Mouse (Mus musculus): ENCODE results near the gene Gm45716. TPM values are rescaled to one million over a fixed set of nuclear protein-coding genes. Genes with fewer than 3 reads are reported as not detected.

Gm45716 gene
- polyA plus RNA-seq, 1 experiment from 2014 or later, result 54.6 TPM

DNA sequence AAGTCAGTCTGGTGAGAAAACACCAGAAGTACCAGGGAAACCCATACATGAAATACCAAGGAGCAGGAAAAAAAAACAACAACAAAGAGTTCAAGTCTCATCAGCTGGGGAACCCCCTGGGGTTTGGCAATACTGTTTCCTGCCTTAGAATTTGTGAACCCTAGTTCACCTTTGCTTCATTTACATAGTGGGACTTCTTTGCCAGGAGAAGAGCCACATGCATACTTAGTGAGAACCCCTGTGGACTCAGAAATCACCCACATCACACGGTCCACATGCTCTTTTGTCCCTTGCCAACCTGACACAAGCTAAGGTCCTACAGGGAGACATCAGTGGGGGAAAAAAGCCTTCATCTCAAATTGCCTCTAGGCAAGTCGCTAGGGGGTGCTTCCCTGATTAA, 51.2 kb downstream of the Gm45716 start:
- Histone ChIP-seq H3K9me3 (replicated peaks) (no peaks in the 10 kb centered on the region), H3K36me3 (no peaks in the 10 kb centered on the region), H3K4me1 (replicated peaks) (peaks cover 7% of the 10 kb centered on the region; the same call in 1 of the 2 replicates), H3K4me3 (no peak overlapping the region), H3K9ac (no peak overlapping the region), H3K27me3 (no peaks in the 10 kb centered on the region), H3K27ac (no peak overlapping the region), H3K4me2 (no peak overlapping the region)
- WGBS, result 41% methylated on average over 2 of the region's 2 CpGs
- no peak for ATAC-seq (replicated peaks; ENCODE audit: insufficient number of reproducible peaks, insufficient read depth, low FRiP score, low read depth)

DNA sequence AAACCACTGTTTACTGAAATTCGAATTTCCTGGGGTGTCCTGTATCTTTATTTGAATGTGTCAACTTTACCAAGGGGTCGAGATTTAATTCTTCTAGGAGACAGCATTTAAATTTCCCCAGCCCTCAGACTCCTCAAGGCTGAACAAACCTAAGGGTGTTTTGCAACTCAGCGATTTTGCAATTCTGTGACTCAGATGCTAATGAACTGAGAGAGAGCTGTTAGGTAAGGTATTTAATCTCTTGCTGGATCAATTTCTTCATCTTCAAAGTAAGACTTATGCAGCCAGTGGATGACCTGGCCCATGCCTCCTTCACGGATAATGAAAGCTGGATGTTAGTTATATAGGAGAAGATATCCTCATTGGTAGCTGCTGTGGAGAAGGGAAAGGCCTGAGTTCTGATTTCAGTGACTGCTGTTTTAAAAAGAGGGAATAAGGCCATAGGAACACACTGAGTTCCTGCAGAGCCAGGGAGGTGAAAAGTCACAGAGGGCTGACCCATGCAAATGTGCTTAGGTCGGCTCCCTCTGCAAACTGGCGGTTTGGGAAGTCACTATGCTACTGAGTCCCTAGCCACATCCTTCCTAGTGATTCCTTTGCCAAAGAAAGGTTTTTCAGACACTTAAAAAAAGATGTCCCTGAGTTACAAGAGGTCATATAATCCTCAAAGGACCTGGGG, 53.3 kb downstream of the Gm45716 start:
- no peaks in the 10 kb centered on the region for H3K36me3 ChIP-seq
- no peak overlapping the region for H3K4me3 ChIP-seq
- no peak overlapping the region for H3K27ac ChIP-seq
- no peak overlapping the region for H3K9ac ChIP-seq
- H3K4me2 ChIP-seq, result no peak overlapping the region
- H3K27me3 ChIP-seq, result no peaks in the 10 kb centered on the region
- H3K9me3 ChIP-seq (replicated peaks), result no peaks in the 10 kb centered on the region
- ATAC-seq (replicated peaks; ENCODE audit: insufficient number of reproducible peaks, insufficient read depth, low FRiP score, low read depth), result no peak
- H3K4me1 ChIP-seq (replicated peaks), result peaks cover 7% of the 10 kb centered on the region; the same call in 1 of the 2 replicates
- WGBS, result 26% methylated on average over 6 of the region's 6 CpGs

DNA sequence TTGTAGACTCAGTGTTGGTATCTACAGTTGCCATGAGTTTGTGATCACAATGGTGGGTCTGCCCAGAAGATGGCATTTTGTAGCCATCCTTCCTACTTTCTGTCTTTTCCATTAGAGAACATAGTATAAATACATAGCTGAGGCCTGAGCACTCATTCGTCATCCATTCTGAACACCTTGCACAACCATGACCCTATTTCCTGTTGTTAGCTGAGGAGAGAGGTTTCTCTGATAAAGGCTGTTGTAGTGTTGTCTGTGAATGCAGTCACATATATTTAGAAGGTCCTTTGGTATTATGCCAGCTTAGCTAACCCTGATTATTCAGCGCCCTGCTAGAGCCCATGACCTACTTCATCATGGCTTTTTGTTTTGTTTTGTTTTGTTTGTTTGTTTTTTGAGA, 54.4 kb downstream of the Gm45716 start:
- Histone ChIP-seq H3K9me3 (replicated peaks) (no peaks in the 10 kb centered on the region), H3K4me2 (no peak overlapping the region), H3K27ac (no peak overlapping the region), H3K36me3 (no peaks in the 10 kb centered on the region), H3K4me3 (no peak overlapping the region), H3K4me1 (replicated peaks) (peaks cover 7% of the 10 kb centered on the region; the same call in 1 of the 2 replicates), H3K27me3 (no peaks in the 10 kb centered on the region), H3K9ac (no peak overlapping the region)
- 63% methylated on average over 2 of the region's 2 CpGs for WGBS
- ATAC-seq (replicated peaks; ENCODE audit: insufficient number of reproducible peaks, insufficient read depth, low FRiP score, low read depth), result no peak

DNA sequence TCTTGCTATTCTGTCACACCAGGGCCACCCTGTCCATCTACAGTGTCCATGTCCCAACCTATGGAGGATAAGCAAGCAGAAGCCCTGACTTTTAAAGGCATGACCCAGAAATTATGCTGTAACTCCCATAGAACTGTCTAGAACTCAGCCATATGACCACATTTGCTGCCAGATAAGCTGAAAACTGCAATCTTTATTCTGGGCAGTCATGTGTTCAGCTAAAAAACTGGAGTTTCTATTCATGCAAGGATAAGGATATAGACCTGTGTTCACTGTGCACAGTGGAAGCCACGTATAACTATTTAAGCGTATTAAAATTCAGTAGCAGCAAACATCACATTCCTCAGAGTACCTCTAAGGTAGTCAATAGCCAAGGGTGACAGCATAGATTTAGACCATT, 55.8 kb downstream of the Gm45716 start:
- Histone ChIP-seq H3K4me2 (no peak overlapping the region), H3K27me3 (no peaks in the 10 kb centered on the region), H3K4me3 (no peak overlapping the region), H3K9me3 (replicated peaks) (no peaks in the 10 kb centered on the region), H3K9ac (no peak overlapping the region), H3K4me1 (replicated peaks) (peaks cover 8% of the 10 kb centered on the region; the same call in 1 of the 2 replicates), H3K36me3 (no peaks in the 10 kb centered on the region), H3K27ac (no peak overlapping the region)
- ATAC-seq (replicated peaks; ENCODE audit: insufficient number of reproducible peaks, insufficient read depth, low FRiP score, low read depth), result no peak
- 92% methylated on average over 2 of the region's 2 CpGs for WGBS

GRCm38 (mm10) chr11:90245630-90246029, 58.1 kb downstream of the Gm45716 start:
- 70% methylated on average over 6 of the region's 6 CpGs for WGBS
- Histone ChIP-seq H3K4me2 (no peak overlapping the region), H3K27ac (no peak overlapping the region), H3K9ac (no peak overlapping the region), H3K27me3 (no peaks in the 10 kb centered on the region), H3K4me1 (replicated peaks) (peaks cover 11% of the 10 kb centered on the region; the same call in 1 of the 2 replicates), H3K4me3 (no peak overlapping the region), H3K9me3 (replicated peaks) (no peaks in the 10 kb centered on the region), H3K36me3 (no peaks in the 10 kb centered on the region)
- ATAC-seq (replicated peaks; ENCODE audit: insufficient number of reproducible peaks, insufficient read depth, low FRiP score, low read depth), result no peak

GRCm38 (mm10) chr11:90246676-90247075, 59.2 kb downstream of the Gm45716 start:
- Histone ChIP-seq H3K9ac (no peak overlapping the region), H3K27ac (no peak overlapping the region), H3K4me1 (replicated peaks) (peaks cover 7% of the 10 kb centered on the region), H3K4me3 (no peak overlapping the region), H3K36me3 (no peaks in the 10 kb centered on the region), H3K9me3 (replicated peaks) (no peaks in the 10 kb centered on the region), H3K4me2 (no peak overlapping the region), H3K27me3 (no peaks in the 10 kb centered on the region)
- WGBS, result 74% methylated on average over 4 of the region's 4 CpGs
- ATAC-seq (replicated peaks; ENCODE audit: insufficient number of reproducible peaks, insufficient read depth, low FRiP score, low read depth), result no peak

DNA sequence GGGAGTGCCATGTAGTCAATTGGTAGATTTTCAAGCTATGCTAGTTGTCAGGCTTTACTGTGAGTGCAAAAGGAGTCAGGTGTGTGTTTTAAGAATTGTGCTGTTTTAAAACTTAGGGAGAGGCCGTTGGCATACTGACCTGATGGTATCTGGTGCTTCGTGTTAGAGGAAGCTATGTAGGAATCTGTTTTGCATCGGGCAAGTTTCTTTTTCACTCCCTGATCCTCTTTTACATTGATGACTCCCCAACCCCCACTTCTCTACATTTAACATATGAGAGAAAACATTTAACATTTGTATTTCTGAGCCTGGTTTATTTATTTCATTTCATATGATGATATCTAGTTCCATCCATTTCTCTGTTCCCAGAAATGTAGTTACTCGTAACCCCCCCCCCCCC, 60.3 kb downstream of the Gm45716 start:
- no peak for ATAC-seq (replicated peaks; ENCODE audit: insufficient number of reproducible peaks, insufficient read depth, low FRiP score, low read depth)
- Histone ChIP-seq H3K4me2 (no peak overlapping the region), H3K4me1 (replicated peaks) (peaks cover 18% of the 10 kb centered on the region), H3K36me3 (no peaks in the 10 kb centered on the region), H3K27ac (no peak overlapping the region), H3K4me3 (no peak overlapping the region), H3K9me3 (replicated peaks) (no peaks in the 10 kb centered on the region), H3K9ac (no peak overlapping the region), H3K27me3 (no peaks in the 10 kb centered on the region)
- WGBS, result 48% methylated on average over 4 of the region's 4 CpGs

DNA sequence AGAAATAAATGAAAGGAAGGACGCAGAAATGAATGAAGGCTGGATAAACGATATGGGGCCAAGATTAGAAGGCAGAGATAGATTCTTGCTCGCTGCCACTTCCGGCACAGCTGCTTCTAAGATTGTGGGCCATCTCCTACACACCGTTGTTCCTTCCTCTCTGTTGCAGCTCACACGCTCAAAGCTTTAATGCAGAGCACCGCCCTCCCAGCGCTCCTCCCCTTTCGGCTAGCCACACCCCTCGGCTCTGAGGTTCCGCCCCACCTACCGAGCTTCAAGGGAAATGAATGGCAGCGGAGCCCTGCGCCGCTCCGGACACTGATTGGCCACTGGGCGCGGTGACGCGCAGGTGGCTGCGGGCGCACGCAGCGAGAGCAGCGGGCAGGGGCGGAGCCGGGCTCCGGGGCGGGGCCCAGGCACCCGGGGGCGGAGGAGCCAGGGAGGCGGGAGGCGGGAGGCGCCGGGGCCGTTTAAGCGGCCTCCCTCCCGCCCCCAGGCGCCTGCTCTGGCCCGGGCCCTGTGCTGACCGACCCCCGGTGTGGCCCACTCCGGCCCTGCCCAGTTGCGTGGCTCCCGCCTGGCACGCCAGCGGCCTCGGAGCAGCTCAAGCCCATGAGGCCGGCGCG, 61.7 kb downstream of the Gm45716 start, which contains the start of gene Mmd:
Gene Mmd (plus strand): TSS at position 432 of the 626 bp plus-strand sequence.
- H3K27me3 ChIP-seq, result no peaks in the 10 kb centered on the region
- H3K36me3 ChIP-seq, result no peaks in the 10 kb centered on the region
- H3K4me1 ChIP-seq (replicated peaks), result peaks cover 30% of the 10 kb centered on the region
- peak within 1 kb of the TSS; percentile 95 for H3K9ac ChIP-seq
- under 1% methylated on average over 37 of the region's 51 CpGs for WGBS
- peak; percentile 98 for ATAC-seq (replicated peaks; ENCODE audit: insufficient number of reproducible peaks, insufficient read depth, low FRiP score, low read depth)
- peak within 1 kb of the TSS; percentile 94 for H3K27ac ChIP-seq
- no peaks in the 10 kb centered on the region for H3K9me3 ChIP-seq (replicated peaks)
- H3K4me2 ChIP-seq, result peak within 1 kb of the TSS; percentile 67
- H3K4me3 ChIP-seq, result peak within 1 kb of the TSS; percentile 81

DNA sequence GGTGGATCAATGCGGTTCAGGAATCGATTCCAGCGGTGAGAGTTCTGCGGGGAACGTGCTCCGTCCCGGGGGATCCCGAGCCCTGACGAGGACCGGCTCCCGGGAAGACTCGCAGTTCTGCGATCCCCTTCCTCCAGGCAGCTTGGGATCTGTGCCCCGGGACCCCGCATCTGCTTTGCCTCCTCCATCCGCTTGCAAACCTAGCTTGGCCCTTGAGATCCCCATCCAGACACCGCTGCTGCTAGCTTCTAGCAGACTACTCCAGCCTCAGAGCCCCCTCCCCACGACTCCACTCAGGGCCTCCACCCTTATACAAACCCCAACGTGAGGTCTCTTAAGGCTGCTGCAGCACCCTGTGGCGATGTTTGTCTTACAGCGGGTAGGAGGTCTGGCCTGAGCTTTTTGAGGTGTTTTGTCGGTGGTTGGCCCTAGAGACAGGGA, 62.2 kb downstream of the Gm45716 start:
- peak; percentile 7 for ATAC-seq (replicated peaks; ENCODE audit: insufficient number of reproducible peaks, insufficient read depth, low FRiP score, low read depth)
- Histone ChIP-seq H3K27ac (peak overlapping the region; percentile 94), H3K27me3 (no peaks in the 10 kb centered on the region), H3K4me3 (peak overlapping the region; percentile 81), H3K4me1 (replicated peaks) (peaks cover 36% of the 10 kb centered on the region), H3K4me2 (peak overlapping the region; percentile 67), H3K36me3 (no peaks in the 10 kb centered on the region), H3K9me3 (replicated peaks) (no peaks in the 10 kb centered on the region), H3K9ac (peak overlapping the region; percentile 95)
- under 1% methylated on average over 22 of the region's 22 CpGs for WGBS

- Histone ChIP-seq H3K4me2 (peak overlapping the region; percentile 67), H3K36me3 (no peaks in the 10 kb centered on the region), H3K4me3 (peak overlapping the region; percentile 81), H3K4me1 (replicated peaks) (peaks cover 39% of the 10 kb centered on the region), H3K27ac (peak overlapping the region; percentile 94), H3K27me3 (no peaks in the 10 kb centered on the region), H3K9ac (peak overlapping the region; percentile 95), H3K9me3 (replicated peaks) (no peaks in the 10 kb centered on the region)
- no peak for ATAC-seq (replicated peaks; ENCODE audit: insufficient number of reproducible peaks, insufficient read depth, low FRiP score, low read depth)
- 1% methylated on average over 9 of the region's 9 CpGs for WGBS
Measured at GRCm38 (mm10) chr11:90250189-90250588, 62.7 kb downstream of the Gm45716 start.

GRCm38 (mm10) chr11:90250730-90251129, 63.2 kb downstream of the Gm45716 start:
- H3K27me3 ChIP-seq, result no peaks in the 10 kb centered on the region
- no peaks in the 10 kb centered on the region for H3K9me3 ChIP-seq (replicated peaks)
- peak overlapping the region; percentile 67 for H3K4me2 ChIP-seq
- H3K4me3 ChIP-seq, result peak overlapping the region; percentile 81
- no peaks in the 10 kb centered on the region for H3K36me3 ChIP-seq
- H3K9ac ChIP-seq, result peak overlapping the region; percentile 95
- ATAC-seq (replicated peaks; ENCODE audit: insufficient number of reproducible peaks, insufficient read depth, low FRiP score, low read depth), result no peak
- H3K27ac ChIP-seq, result peak overlapping the region; percentile 94
- H3K4me1 ChIP-seq (replicated peaks), result peaks cover 39% of the 10 kb centered on the region
- 23% methylated on average over 7 of the region's 7 CpGs for WGBS
